Mouse (Mus musculus): ENCODE data around the gene Slc38a4.

DNA sequence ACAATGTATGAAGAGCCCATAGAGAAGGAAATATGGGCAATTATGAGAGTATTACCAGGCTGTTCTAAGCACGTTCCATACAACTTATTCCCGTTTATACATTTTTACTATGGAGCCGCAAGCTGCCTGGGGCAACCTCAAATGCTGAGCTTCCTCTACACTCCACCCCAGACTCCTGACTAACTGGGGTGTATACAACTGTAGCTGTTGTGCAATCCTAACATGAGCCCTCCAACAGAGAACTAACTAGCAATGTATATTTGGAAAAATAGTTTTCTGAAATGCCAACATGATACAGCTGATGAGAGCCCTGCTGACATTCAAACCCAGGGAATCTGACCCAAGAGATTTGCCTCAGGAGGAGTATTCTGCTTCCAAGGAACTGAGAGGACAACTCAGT is 48.3 kb upstream of the Slc38a4 start:
- TF ChIP-seq CTCF (conservative IDR thresholded peaks at IDR 0.05 in 1 of 2, IDR thresholded peaks at IDR 0.05 in 1 of 2; ENCODE audit: low read depth in 2 of 2, low read length in 2 of 2) (no peak), EP300 (IDR thresholded peaks at IDR 0.05; ENCODE audit: low read length) (no peak), GABPA (IDR thresholded peaks at IDR 0.05; ENCODE audit: insufficient replicate concordance, low read depth, low read length) (no peak), MAX (IDR thresholded peaks at IDR 0.05; ENCODE audit: low read length) (no peak), ZKSCAN1 (IDR thresholded peaks at IDR 0.05; ENCODE audit: borderline replicate concordance, low read depth, low read length) (no peak), BHLHE40 (IDR thresholded peaks at IDR 0.05; ENCODE audit: low read depth, low read length) (no peak), SMC3 (IDR thresholded peaks at IDR 0.05; ENCODE audit: low read depth, low read length) (no peak), ZNF384 (IDR thresholded peaks at IDR 0.05; ENCODE audit: low read depth, low read length) (no peak), ZMIZ1 (IDR thresholded peaks at IDR 0.05; ENCODE audit: low read depth, low read length) (no peak), POLR2A (IDR thresholded peaks at IDR 0.05; ENCODE audit: low read depth, low read length) (no peak), RCOR1 (conservative IDR thresholded peaks at IDR 0.05; ENCODE audit: low read depth, low read length) (no peak), USF2 (conservative IDR thresholded peaks at IDR 0.05; ENCODE audit: low read depth, low read length) (no peak), POLR2AphosphoS2 (IDR thresholded peaks at IDR 0.05; ENCODE audit: low read depth, low read length) (no peak)
